Mouse (Mus musculus): ENCODE measurements at regions not wholly inside any gene's neighbourhood (a gene's known extent, or its start where the extent isn't known, plus 50 kb on each side); places are given as distances from the start of the nearest gene placed in this dataset.
A peak's percentile ranks its signal among the peaks of the same experiment; 100 is the strongest.

DNA sequence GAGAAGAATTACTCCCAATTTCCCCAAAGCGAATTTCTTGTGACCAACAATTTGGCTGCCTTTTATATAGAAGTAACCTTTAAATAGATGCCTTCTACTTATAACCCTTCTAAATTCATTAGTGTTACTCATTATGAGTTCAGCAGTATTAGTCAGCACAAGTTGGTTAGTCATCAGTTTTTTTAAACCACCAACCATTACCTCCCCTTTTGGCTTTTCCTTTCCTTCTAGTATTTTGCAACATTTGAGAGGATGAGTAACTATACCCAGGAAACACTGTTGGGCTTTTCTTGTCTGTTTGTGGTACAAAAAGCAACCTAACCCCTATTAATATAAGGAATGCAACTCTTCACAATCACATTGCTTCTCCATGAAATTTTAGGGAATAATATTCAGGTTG lies 278.6 kb downstream of the Tex13c3 start:
- H3ac ChIP-seq (ENCODE audit: control insufficient read depth, insufficient read length), result no peak overlapping the region
- no peak overlapping the region for H3K4me2 ChIP-seq (ENCODE audit: low read depth)
- H3K27me3 ChIP-seq (ENCODE audit: control insufficient read depth, insufficient read depth, insufficient read length), result no peaks in the 10 kb centered on the region
- no peaks in the 10 kb centered on the region for H3K36me3 ChIP-seq (ENCODE audit: control insufficient read depth, insufficient read depth)
- TF ChIP-seq POLR2A (IDR thresholded peaks at IDR 0.05; ENCODE audit: insufficient read length, low read depth) (no peak), SRF (IDR thresholded peaks at IDR 0.05; ENCODE audit: control insufficient read depth, insufficient read length, low read depth) (no peak), REST (IDR thresholded peaks at IDR 0.05; ENCODE audit: insufficient read depth, insufficient read length) (no peak), CEBPB (IDR thresholded peaks at IDR 0.05; ENCODE audit: insufficient read depth, poor library complexity, severe bottlenecking) (peak; percentile 86)
- H3K79me2 ChIP-seq (ENCODE audit: control insufficient read depth, insufficient read depth), result no peaks in the 10 kb centered on the region
- H3K4me3 ChIP-seq, result no peak overlapping the region

DNA sequence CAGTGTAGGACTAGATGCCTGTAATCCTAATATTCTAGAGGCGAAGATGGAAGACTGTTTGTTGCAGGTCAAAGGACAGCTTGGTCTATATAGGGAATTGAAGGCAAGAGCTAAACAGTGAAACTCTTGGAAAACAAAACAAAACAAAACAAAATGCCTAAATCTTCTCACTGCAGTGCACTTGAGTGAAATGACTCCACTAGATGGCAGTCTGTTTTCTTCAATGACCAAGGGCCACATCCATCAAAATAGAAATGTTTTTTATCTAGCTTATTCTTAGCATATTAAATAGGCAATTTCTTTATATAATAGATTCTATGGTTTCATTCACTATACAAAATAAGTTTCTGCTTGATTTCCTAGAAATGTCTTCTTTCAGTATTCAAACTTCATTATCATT lies 279.7 kb downstream of the Tex13c3 start:
- Histone ChIP-seq H3K27me3 (ENCODE audit: control insufficient read depth, insufficient read depth, insufficient read length) (no peaks in the 10 kb centered on the region), H3K36me3 (ENCODE audit: control insufficient read depth, insufficient read depth) (no peaks in the 10 kb centered on the region), H3K4me3 (no peak overlapping the region), H3K4me2 (ENCODE audit: low read depth) (no peak overlapping the region), H3K79me2 (ENCODE audit: control insufficient read depth, insufficient read depth) (no peaks in the 10 kb centered on the region), H3ac (ENCODE audit: control insufficient read depth, insufficient read length) (no peak overlapping the region)
- no peak for TF ChIP-seq MYOG (IDR thresholded peaks at IDR 0.05; ENCODE audit: control insufficient read depth in 1 of 3, insufficient read depth in 1 of 3, insufficient read length in 2 of 3, low read depth in 2 of 3)

DNA sequence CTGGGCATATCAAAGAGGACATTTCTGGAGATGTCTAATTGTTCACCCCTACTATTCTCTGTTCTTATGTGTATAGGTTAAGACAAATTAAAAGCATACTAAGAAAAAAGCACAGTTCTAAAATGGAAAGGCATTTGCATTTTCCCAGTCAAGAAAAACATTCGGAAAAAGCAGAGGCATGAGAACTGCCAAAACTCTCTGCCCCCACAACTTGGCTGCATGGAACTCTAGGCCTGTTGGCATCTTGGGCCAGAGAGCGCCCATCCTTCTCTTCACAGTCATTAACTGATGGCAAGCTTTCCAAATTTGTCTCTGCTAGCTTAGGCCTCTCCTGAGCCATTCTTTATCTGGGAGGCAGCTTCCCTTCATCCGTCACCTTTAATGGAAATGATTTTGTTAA lies 281.6 kb downstream of the Tex13c3 start:
- H3ac ChIP-seq (ENCODE audit: control insufficient read depth, insufficient read length), result no peak overlapping the region
- H3K4me3 ChIP-seq, result no peak overlapping the region
- H3K4me2 ChIP-seq (ENCODE audit: low read depth), result no peak overlapping the region
- H3K27me3 ChIP-seq (ENCODE audit: control insufficient read depth, insufficient read depth, insufficient read length), result no peaks in the 10 kb centered on the region
- no peaks in the 10 kb centered on the region for H3K79me2 ChIP-seq (ENCODE audit: control insufficient read depth, insufficient read depth)
- H3K36me3 ChIP-seq (ENCODE audit: control insufficient read depth, insufficient read depth), result no peaks in the 10 kb centered on the region
- TF ChIP-seq POLR2AphosphoS2 (IDR thresholded peaks at IDR 0.05; ENCODE audit: insufficient read length, low read depth) (no peak), MAX (IDR thresholded peaks at IDR 0.05; ENCODE audit: low read depth) (no peak), MYOG (IDR thresholded peaks at IDR 0.05; ENCODE audit: control insufficient read depth in 1 of 3, insufficient read depth in 1 of 3, insufficient read length in 2 of 3, low read depth in 2 of 3) (no peak), SRF (IDR thresholded peaks at IDR 0.05; ENCODE audit: control insufficient read depth, insufficient read length, low read depth) (no peak), USF1 (IDR thresholded peaks at IDR 0.05; ENCODE audit: low read depth) (no peak), MYOD1 (IDR thresholded peaks at IDR 0.05; ENCODE audit: control insufficient read depth in 1 of 3, insufficient read length in 2 of 3, low read depth in 2 of 3) (no peak), POLR2A (IDR thresholded peaks at IDR 0.05; ENCODE audit: insufficient read length, low read depth) (no peak), TCF3 (IDR thresholded peaks at IDR 0.05; ENCODE audit: insufficient read length, low read depth) (no peak), E2F4 (IDR thresholded peaks at IDR 0.05; ENCODE audit: insufficient read depth) (no peak)

DNA sequence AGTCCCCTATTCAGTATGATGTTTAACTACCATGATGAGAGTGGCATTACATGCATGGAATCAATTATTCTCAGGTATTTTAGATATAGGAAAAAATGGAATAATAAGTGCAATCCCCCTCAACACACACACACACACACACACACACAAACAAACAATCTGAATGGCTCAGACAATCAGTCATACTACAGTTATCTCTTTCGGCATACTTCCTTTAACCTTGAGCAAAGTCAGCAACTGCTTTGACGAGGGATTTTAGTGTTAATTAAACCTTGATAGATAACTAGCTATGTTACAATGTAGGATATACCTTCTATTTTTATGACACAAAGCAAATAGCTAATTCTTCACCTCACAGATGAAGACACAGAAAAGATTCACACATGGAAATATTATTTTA lies 312.1 kb downstream of the Tex13c3 start:
- TF ChIP-seq SRF (IDR thresholded peaks at IDR 0.05; ENCODE audit: control insufficient read depth, insufficient read length, low read depth) (no peak), REST (IDR thresholded peaks at IDR 0.05; ENCODE audit: insufficient read depth, insufficient read length) (no peak), POLR2AphosphoS2 (IDR thresholded peaks at IDR 0.05; ENCODE audit: insufficient read length, low read depth) (no peak), CEBPB (IDR thresholded peaks at IDR 0.05; ENCODE audit: insufficient read depth, poor library complexity, severe bottlenecking) (no peak), TCF12 (IDR thresholded peaks at IDR 0.05; ENCODE audit: insufficient read depth, poor library complexity, severe bottlenecking) (no peak), MAX (IDR thresholded peaks at IDR 0.05; ENCODE audit: low read depth) (no peak), MYOG (IDR thresholded peaks at IDR 0.05; ENCODE audit: control insufficient read depth in 1 of 3, insufficient read depth in 1 of 3, insufficient read length in 2 of 3, low read depth in 2 of 3) (no peak), POLR2A (IDR thresholded peaks at IDR 0.05; ENCODE audit: insufficient read length, low read depth) (no peak), TCF3 (IDR thresholded peaks at IDR 0.05; ENCODE audit: insufficient read length, low read depth) (no peak)
- Histone ChIP-seq H3K4me3 (peak overlapping the region; percentile 54), H3K27me3 (ENCODE audit: control insufficient read depth, insufficient read depth, insufficient read length) (no peaks in the 10 kb centered on the region), H3K79me2 (ENCODE audit: control insufficient read depth, insufficient read depth) (peaks cover 30% of the 10 kb centered on the region), H3K4me2 (ENCODE audit: low read depth) (peak overlapping the region; percentile 87), H3ac (ENCODE audit: control insufficient read depth, insufficient read length) (no peak overlapping the region), H3K36me3 (ENCODE audit: control insufficient read depth, insufficient read depth) (no peaks in the 10 kb centered on the region)

DNA sequence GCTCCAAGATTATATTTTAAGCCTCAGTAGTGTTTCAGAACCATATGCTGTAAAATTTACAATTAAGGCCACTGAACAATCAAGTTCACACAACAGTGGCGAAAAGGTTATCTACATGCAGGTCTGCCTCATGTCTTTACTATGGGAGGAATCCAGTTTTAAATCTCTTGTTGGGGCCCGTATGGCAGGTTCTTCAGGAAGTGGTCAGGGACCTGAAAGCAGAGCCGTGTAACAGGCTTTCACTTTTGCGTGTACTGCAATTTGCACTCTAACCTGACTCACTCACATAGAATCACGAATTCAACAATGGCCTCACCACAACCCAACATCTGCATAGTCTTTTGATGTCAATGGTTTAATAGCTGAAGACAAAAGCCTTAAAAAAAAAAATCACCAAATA lies 312.6 kb downstream of the Tex13c3 start:
- H3K4me3 ChIP-seq, result peak overlapping the region; percentile 54
- H3K27me3 ChIP-seq (ENCODE audit: control insufficient read depth, insufficient read depth, insufficient read length), result no peaks in the 10 kb centered on the region
- TF ChIP-seq E2F4 (IDR thresholded peaks at IDR 0.05; ENCODE audit: insufficient read depth) (no peak), TCF12 (IDR thresholded peaks at IDR 0.05; ENCODE audit: insufficient read depth, poor library complexity, severe bottlenecking) (no peak), POLR2A (IDR thresholded peaks at IDR 0.05; ENCODE audit: insufficient read length, low read depth) (no peak), POLR2AphosphoS2 (IDR thresholded peaks at IDR 0.05; ENCODE audit: insufficient read length, low read depth) (no peak), SRF (IDR thresholded peaks at IDR 0.05; ENCODE audit: control insufficient read depth, insufficient read length, low read depth) (no peak), USF1 (IDR thresholded peaks at IDR 0.05; ENCODE audit: low read depth) (no peak), MYOG (IDR thresholded peaks at IDR 0.05; ENCODE audit: control insufficient read depth in 1 of 3, insufficient read depth in 1 of 3, insufficient read length in 2 of 3, low read depth in 2 of 3) (no peak), TCF3 (IDR thresholded peaks at IDR 0.05; ENCODE audit: insufficient read length, low read depth) (no peak), MYOD1 (IDR thresholded peaks at IDR 0.05; ENCODE audit: control insufficient read depth in 1 of 3, insufficient read length in 2 of 3, low read depth in 2 of 3) (no peak), MAX (IDR thresholded peaks at IDR 0.05; ENCODE audit: low read depth) (no peak), REST (IDR thresholded peaks at IDR 0.05; ENCODE audit: insufficient read depth, insufficient read length) (no peak), CEBPB (IDR thresholded peaks at IDR 0.05; ENCODE audit: insufficient read depth, poor library complexity, severe bottlenecking) (no peak)
- peaks cover 34% of the 10 kb centered on the region for H3K79me2 ChIP-seq (ENCODE audit: control insufficient read depth, insufficient read depth)
- no peak overlapping the region for H3ac ChIP-seq (ENCODE audit: control insufficient read depth, insufficient read length)
- no peaks in the 10 kb centered on the region for H3K36me3 ChIP-seq (ENCODE audit: control insufficient read depth, insufficient read depth)
- peak overlapping the region; percentile 87 for H3K4me2 ChIP-seq (ENCODE audit: low read depth)
